Mouse (Mus musculus): ENCODE measurements around the gene Fut2.

The Fut2 gene

GRCm38 (mm10) chr7:45640191-45640957 is 25.8 kb downstream of the Fut2 start:
- in situ Hi-C loops (cut with MboI, MseI): loop anchor here in 1 of 2 experiments (25.0 kb wide), 1 partner anchor 997 kb away; the partner anchor contains the start of gene Sergef

- in situ Hi-C loops (cut with MboI, MseI): loop anchor here in 1 of 2 experiments (25.0 kb wide), 1 partner anchor 998 kb away; the partner anchor contains the start of gene Sergef
Measured at GRCm38 (mm10) chr7:45639561-45640027, 26.6 kb downstream of the Fut2 start, which contains the start of gene Mamstr. Gene Mamstr (plus strand): TSS chr7:45639977.

GRCm38 (mm10) chr7:45638623-45639401 is 27.4 kb downstream of the Fut2 start:
- in situ Hi-C loops (cut with MboI, MseI): loop anchor here in 1 of 2 experiments (25.0 kb wide), 1 partner anchor 998 kb away; the partner anchor contains the start of gene Sergef

GRCm38 (mm10) chr7:45637710-45638109 is 28.5 kb downstream of the Fut2 start:
- in situ Hi-C loops (cut with MboI, MseI): loop anchor here in 1 of 2 experiments (25.0 kb wide), 1 partner anchor 1000 kb away; the partner anchor contains the start of gene Sergef

GRCm38 (mm10) chr7:45635711-45636688 is 30.2 kb downstream of the Fut2 start:
- in situ Hi-C loops (cut with MboI, MseI): loop anchor here in 1 of 2 experiments (25.0 kb wide), 1 partner anchor 1001 kb away; the partner anchor contains the start of gene Sergef

GRCm38 (mm10) chr7:45634946-45635681 is 31.1 kb downstream of the Fut2 start:
- in situ Hi-C loops (cut with MboI, MseI): loop anchor here in 1 of 2 experiments (25.0 kb wide), 1 partner anchor 1002 kb away; the partner anchor contains the start of gene Sergef

- in situ Hi-C loops (cut with MboI, MseI): loop anchor here in 1 of 2 experiments (25.0 kb wide), 1 partner anchor 1005 kb away; the partner anchor contains the start of gene Sergef
Measured at GRCm38 (mm10) chr7:45632499-45632898, 33.7 kb downstream of the Fut2 start.

- in situ Hi-C loops (cut with MboI, MseI): loop anchor here in 1 of 2 experiments (25.0 kb wide), 1 partner anchor 1007 kb away; the partner anchor contains the start of gene Sergef
Measured at GRCm38 (mm10) chr7:45630064-45630907, 35.9 kb downstream of the Fut2 start.

- in situ Hi-C loops (cut with MboI, MseI): loop anchor here in 1 of 2 experiments (25.0 kb wide), 1 partner anchor 1009 kb away; the partner anchor contains the start of gene Sergef
Measured at GRCm38 (mm10) chr7:45628364-45629294, 37.6 kb downstream of the Fut2 start.

GRCm38 (mm10) chr7:45627261-45627660 is 38.9 kb downstream of the Fut2 start, which contains the start of gene Rasip1:
Gene Rasip1 (plus strand): TSS chr7:45627488.
- in situ Hi-C loops (cut with MboI, MseI): loop anchor here in 1 of 2 experiments (25.0 kb wide), 1 partner anchor 1010 kb away; the partner anchor contains the start of gene Sergef

GRCm38 (mm10) chr7:45626571-45627076 is 39.6 kb downstream of the Fut2 start:
- in situ Hi-C loops (cut with MboI, MseI): loop anchor here in 1 of 2 experiments (25.0 kb wide), 1 partner anchor 1011 kb away; the partner anchor contains the start of gene Sergef

- in situ Hi-C loops (cut with MboI, MseI): loop anchor here in 1 of 2 experiments (25.0 kb wide), 1 partner anchor 1012 kb away; the partner anchor contains the start of gene Sergef
Measured at GRCm38 (mm10) chr7:45625481-45625880, 40.7 kb downstream of the Fut2 start.

- in situ Hi-C loops (cut with MboI, MseI): loop anchor here in 1 of 2 experiments (25.0 kb wide), 1 partner anchor 1013 kb away; the partner anchor contains the start of gene Sergef
Measured at GRCm38 (mm10) chr7:45624718-45625117, 41.5 kb downstream of the Fut2 start.

- in situ Hi-C loops (cut with MboI, MseI): no loop called here
Measured at GRCm38 (mm10) chr7:45623507-45623906, 42.7 kb downstream of the Fut2 start.

GRCm38 (mm10) chr7:45621443-45621842 is 44.8 kb downstream of the Fut2 start, which contains the start of gene Izumo1:
Gene Izumo1 (plus strand): TSS chr7:45621811.
- in situ Hi-C loops (cut with MboI, MseI): no loop called here

GRCm38 (mm10) chr7:45619592-45619991 is 46.6 kb downstream of the Fut2 start:
- in situ Hi-C loops (cut with MboI, MseI): no loop called here

- in situ Hi-C loops (cut with MboI, MseI): no loop called here
Measured at GRCm38 (mm10) chr7:45618316-45618715, 47.9 kb downstream of the Fut2 start.
